ENCODE assay signal across 8 mouse cellular contexts in the genomic region with DNA sequence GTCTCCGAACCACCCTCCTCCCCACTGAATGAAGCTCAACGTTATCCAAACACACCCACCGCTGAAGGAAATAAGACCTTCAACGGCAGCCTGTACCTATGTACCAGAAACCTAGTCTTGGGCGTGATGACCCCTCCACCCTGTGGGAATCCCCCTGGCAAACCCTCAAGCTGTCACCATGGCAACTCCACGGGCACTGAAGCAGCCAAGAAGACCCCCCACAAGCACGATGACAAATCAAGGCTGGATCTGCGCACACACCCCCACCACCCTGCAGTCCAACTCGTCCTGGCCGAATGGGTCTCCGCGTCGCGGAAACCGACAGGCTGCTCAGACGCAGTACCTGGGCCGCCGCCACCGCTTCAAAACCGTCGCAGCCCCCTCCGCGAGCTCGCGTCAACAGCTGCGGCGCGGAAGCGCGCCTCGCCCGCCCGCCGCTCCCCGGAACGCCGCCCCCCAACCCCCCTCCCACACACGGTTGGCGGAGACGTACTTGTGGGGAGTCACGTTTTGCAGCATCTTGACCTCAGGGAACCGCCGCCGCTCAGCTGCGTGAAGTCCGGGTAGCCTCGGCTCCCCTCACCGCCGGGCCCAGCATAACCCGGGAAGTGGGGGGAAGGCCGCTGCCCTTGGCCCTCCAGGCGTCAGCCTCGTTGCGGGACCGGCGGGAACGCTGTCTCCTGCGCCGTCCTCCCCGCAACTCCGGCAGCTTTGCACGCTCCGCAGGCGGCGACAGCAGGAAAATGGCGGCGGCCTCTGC. TPM values are rescaled to one million over a fixed set of nuclear protein-coding genes. Genes with fewer than 3 reads are reported as not detected.
A peak's percentile ranks its signal among the peaks of the same experiment; 100 is the strongest.
DNase-seq lines count a peak whose midpoint lies in the region; ATAC-seq and TF ChIP-seq lines count a peak whose summit lies in the region.

No protein-coding gene starts in this region.

- peak overlapping the region; percentile 82 for H3K4me2 ChIP-seq in intestine, embryonic 15.5 days (replicated peaks)

- under 1% methylated on average over 67 of the region's 67 CpGs for WGBS in intestine, embryonic 15.5 days
- WGBS in lung, adult 2 months, result under 1% methylated on average over 67 of the region's 67 CpGs

- peaks cover 24% of the 10 kb centered on the region for H3K4me1 ChIP-seq in intestine, embryonic 15.5 days (replicated peaks)
- H3K4me1 ChIP-seq in lung, adult 2 months (ENCODE audit: control insufficient read depth, insufficient read depth, low read length), result peaks cover 3% of the 10 kb centered on the region; the same call in 1 of the 2 replicates

- no peak for TF ChIP-seq CTCF in lung, adult 2 months (IDR thresholded peaks at IDR 0.05; ENCODE audit: insufficient read depth, low read length)

- ATAC-seq in intestine, embryonic 15.5 days, result no peak

- H3K27ac ChIP-seq in intestine, embryonic 15.5 days, result peak overlapping the region; percentile 100

- peak; percentile 8; the same call in 1 of the 2 replicates for TF ChIP-seq POLR2A in lung, adult 2 months (IDR thresholded peaks at IDR 0.05; ENCODE audit: borderline replicate concordance, extremely low read depth, low read depth, low read length)

- peak overlapping the region; percentile 93 for H3K9ac ChIP-seq in intestine, embryonic 15.5 days

- peak overlapping the region; percentile 92 for H3K4me3 ChIP-seq in intestine, embryonic 15.5 days (replicated peaks)
- H3K4me3 ChIP-seq in lung, adult 2 months (replicated peaks; ENCODE audit: extremely low read depth, low read depth, low read length), result peak overlapping the region; percentile 72

- no peaks in the 10 kb centered on the region for H3K9me3 ChIP-seq in intestine, embryonic 15.5 days

- DNase-seq in right cerebral cortex, postnatal 10 days (ENCODE audit: low spot score in 2 of 2), result peak; percentile 67 to 72
- DNase-seq in right cerebral cortex, adult 18-20 months, result no peak
- peak; percentile 81 for DNase-seq in cerebellum, adult 11-12 months
- DNase-seq in forelimb bud, embryonic 11.5 days (ENCODE audit: low read depth, low spot score), result peak; percentile 30
- peak; percentile 55 for DNase-seq in lung, adult 2 months
- peak; percentile 54 for DNase-seq in retina, embryonic 14.5 days (ENCODE audit: low spot score)
- no peak for DNase-seq in layer of hippocampus, adult 9-10 months (ENCODE audit: low spot score)

- H3K27me3 ChIP-seq in intestine, embryonic 15.5 days (replicated peaks), result no peaks in the 10 kb centered on the region

- peaks cover 44% of the 10 kb centered on the region for H3K36me3 ChIP-seq in intestine, embryonic 15.5 days

RNA-seq across cellular contexts. Expression of gene H2-DMa, which starts 1.0 kb away (rescaled TPM):
- 11.3 and 13.4 TPM in 2 replicates for polyA plus RNA-seq in intestine, embryonic 15.5 days (2015; fragmentation: Nextera tagmentation; extraction: Ambion mirVana)
- polyA plus RNA-seq in lung, adult 2 months (2012; rRNA removed), result 109 and 118 TPM in 2 replicates

RNA-seq across cellular contexts. Expression of gene Brd2, which starts 4.1 kb away (rescaled TPM):
- 88.2 and 90.7 TPM in 2 replicates for polyA plus RNA-seq in intestine, embryonic 15.5 days (2015; fragmentation: Nextera tagmentation; extraction: Ambion mirVana)
- polyA plus RNA-seq in lung, adult 2 months (2012; rRNA removed), result 101 and 140 TPM in 2 replicates

RNA-seq across cellular contexts. Expression of gene H2-DMb2, which starts 24.8 kb away (rescaled TPM):
- polyA plus RNA-seq in intestine, embryonic 15.5 days (2015; fragmentation: Nextera tagmentation; extraction: Ambion mirVana), result 0.68 and 0.83 TPM in 2 replicates
- polyA plus RNA-seq in lung, adult 2 months (2012; rRNA removed), result 33.3 and 38.9 TPM in 2 replicates

RNA-seq across cellular contexts. Expression of gene H2-Oa, which starts 26.2 kb away (rescaled TPM):
- polyA plus RNA-seq in intestine, embryonic 15.5 days (2015; fragmentation: Nextera tagmentation; extraction: Ambion mirVana), result 0.66 and 0.85 TPM in 2 replicates
- 14.1 and 19.8 TPM in 2 replicates for polyA plus RNA-seq in lung, adult 2 months (2012; rRNA removed)

RNA-seq across cellular contexts. Expression of gene H2-DMb1, which starts 34.6 kb away (rescaled TPM):
- polyA plus RNA-seq in intestine, embryonic 15.5 days (2015; fragmentation: Nextera tagmentation; extraction: Ambion mirVana), result 3.2 TPM in 2 replicates
- polyA plus RNA-seq in lung, adult 2 months (2012; rRNA removed), result 146 and 187 TPM in 2 replicates

Comparison
In these comparisons a context has a peak if more than half of its experiments do, and no peak if none do; other contexts are left out.
1. DNase-seq: peak in right cerebral cortex, postnatal 10 days (2 of 2), cerebellum, adult 11-12 months (single experiment), forelimb bud, embryonic 11.5 days (single experiment), lung, adult 2 months (single experiment) and retina, embryonic 14.5 days (single experiment); none in right cerebral cortex, adult 18-20 months (single experiment) and layer of hippocampus, adult 9-10 months (single experiment).
2. RNA of gene H2-DMb2, which starts 24.8 kb away (polyA plus RNA-seq): 33.3 to 38.9 TPM in lung, adult 2 months; 0.68 to 0.83 TPM in intestine, embryonic 15.5 days; every median in the first group is over 10 times any median in the second.